9 mouse cellular contexts compared by ENCODE assay signal in the genomic region with DNA sequence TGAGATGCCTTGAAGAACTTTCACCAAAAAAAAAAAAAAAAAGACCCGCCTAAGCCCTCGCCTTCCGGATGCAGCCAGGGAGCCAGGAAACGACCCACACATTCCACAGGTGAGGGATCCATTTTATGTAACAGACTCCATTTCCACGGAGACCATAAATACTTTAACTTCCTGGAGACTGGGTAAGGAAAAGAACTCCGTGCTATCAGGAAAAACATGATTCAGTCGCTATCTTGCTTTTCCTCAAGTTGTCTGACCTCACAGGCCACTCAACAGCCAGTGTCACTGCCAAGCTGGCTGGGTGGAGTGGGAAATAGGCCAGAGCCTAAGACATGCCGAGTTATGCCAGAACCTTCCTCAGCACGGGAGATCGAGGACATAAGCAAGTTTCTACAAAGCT. TPM values are rescaled to one million over a fixed set of nuclear protein-coding genes. Genes with fewer than 3 reads are reported as not detected.
DNase-seq lines count a peak whose midpoint lies in the region; ATAC-seq and TF ChIP-seq lines count a peak whose summit lies in the region.
"Had no signal": no experiment of that assay in that cellular context is flagged by ENCODE, and none has a peak within 500 bp of the region (broad histone marks: within the 10 kb centered on the region; RNA-seq: fewer than 3 reads in every experiment).

No protein-coding gene starts in this region.

- no peak overlapping the region for H3K4me3 ChIP-seq in heart, embryonic 16.5 days (ENCODE audit: low read length)
- no peak overlapping the region for H3K4me3 ChIP-seq in limb, embryonic 14.5 days (replicated peaks; ENCODE audit: low read length)
- H3K4me3 ChIP-seq: liver, embryonic 13.5 days had no signal

- H3K9me3 ChIP-seq in heart, embryonic 16.5 days (replicated peaks; ENCODE audit: control insufficient read depth, low read length): no peaks in the 10 kb centered on the region
- no peaks in the 10 kb centered on the region for H3K9me3 ChIP-seq in limb, embryonic 14.5 days (ENCODE audit: control insufficient read depth, low read length)
- H3K9me3 ChIP-seq: liver, embryonic 13.5 days had no signal

- peak overlapping the region; percentile 87 for H3K27ac ChIP-seq in heart, embryonic 16.5 days (ENCODE audit: low read length)
- peak overlapping the region; percentile 21; the same call in 1 of the 2 replicates for H3K27ac ChIP-seq in limb, embryonic 14.5 days (replicated peaks; ENCODE audit: low read depth, low read length)
- H3K27ac ChIP-seq: liver, embryonic 13.5 days had no signal

- no peak for TF ChIP-seq POLR2A in limb, embryonic 14.5 days (IDR thresholded peaks at IDR 0.05; ENCODE audit: borderline replicate concordance, extremely low read depth, insufficient read depth, insufficient read length)

- H3K9ac ChIP-seq in heart, embryonic 16.5 days (ENCODE audit: low read length): no peak overlapping the region
- H3K9ac ChIP-seq in limb, embryonic 14.5 days (ENCODE audit: low read depth, low read length, severe bottlenecking): no peak overlapping the region
- H3K9ac ChIP-seq: liver, embryonic 13.5 days had no signal

- 15% methylated on average over 10 of the region's 10 CpGs for WGBS in heart, embryonic 16.5 days
- WGBS in limb, embryonic 14.5 days: 34% methylated on average over 10 of the region's 10 CpGs

- peak; percentile 41 for ATAC-seq in heart, embryonic 16.5 days (replicated peaks; ENCODE audit: extremely low read depth, insufficient read depth, low FRiP score)
- ATAC-seq in limb, embryonic 14.5 days (ENCODE audit: low FRiP score, low read depth): 0 out of 2 replicates have a peak, but pooled peaks have one; percentile 23

- no peaks in the 10 kb centered on the region for H3K36me3 ChIP-seq in heart, embryonic 16.5 days (ENCODE audit: control insufficient read depth, insufficient read depth)
- no peaks in the 10 kb centered on the region for H3K36me3 ChIP-seq in limb, embryonic 14.5 days (ENCODE audit: control insufficient read depth, insufficient read depth, low read length)
- H3K36me3 ChIP-seq: liver, embryonic 13.5 days had no signal

- no peaks in the 10 kb centered on the region for H3K27me3 ChIP-seq in heart, embryonic 16.5 days (ENCODE audit: control insufficient read depth, insufficient read depth, low read length)
- no peaks in the 10 kb centered on the region for H3K27me3 ChIP-seq in limb, embryonic 14.5 days (ENCODE audit: control insufficient read depth, insufficient read depth, low read length)
- H3K27me3 ChIP-seq: liver, embryonic 13.5 days had no signal

- peak; percentile 63 for DNase-seq in adipocyte (ENCODE audit: low spot score)
- peak; percentile 63 for DNase-seq in cerebellum, adult 9-10 months
- DNase-seq in limb, embryonic 14.5 days (ENCODE audit: low spot score): peak; percentile 18
- no peak for DNase-seq in retina, embryonic 14.5 days (ENCODE audit: low spot score)
- no peak for DNase-seq in spleen, postnatal 4 days (ENCODE audit: low spot score in 2 of 2)
- DNase-seq in spleen, postnatal 14 days (ENCODE audit: low spot score in 2 of 2): no peak
- no peak for DNase-seq in right cerebral cortex, postnatal 36 days (ENCODE audit: low spot score in 2 of 2)
- DNase-seq: liver, embryonic 13.5 days had no signal

- peaks cover 56% of the 10 kb centered on the region for H3K4me1 ChIP-seq in heart, embryonic 16.5 days (ENCODE audit: control insufficient read depth, insufficient read depth, low read length)
- H3K4me1 ChIP-seq in limb, embryonic 14.5 days (ENCODE audit: control insufficient read depth, insufficient read depth, low read length): peaks cover 9% of the 10 kb centered on the region

- peak overlapping the region; percentile 21; the same call in 1 of the 2 replicates for H3K4me2 ChIP-seq in heart, embryonic 16.5 days (ENCODE audit: low read depth, low read length)
- no peak overlapping the region for H3K4me2 ChIP-seq in limb, embryonic 14.5 days (replicated peaks; ENCODE audit: low read depth, low read length, severe bottlenecking)
- H3K4me2 ChIP-seq: liver, embryonic 13.5 days had no signal

RNA-seq across cellular contexts. Expression of a gene that starts 46.3 kb away (rescaled TPM):
- 17.8 and 30.0 TPM in 2 replicates for polyA plus RNA-seq in heart, embryonic 16.5 days (2015; fragmentation: Nextera tagmentation; extraction: Ambion mirVana)
- 28.7 and 29.5 TPM in 2 replicates for polyA plus RNA-seq in limb, embryonic 14.5 days (2012; rRNA removed)
- polyA plus RNA-seq in limb, embryonic 14.5 days (2014; fragmentation: Nextera tagmentation; extraction: Ambion mirVana): 27.6 and 31.1 TPM in 2 replicates

Comparison
In these comparisons a context has a peak if more than half of its experiments do, and no peak if none do; other contexts are left out.
1. DNase-seq: peak in adipocyte (single experiment), cerebellum, adult 9-10 months (single experiment) and limb, embryonic 14.5 days (single experiment); none in retina, embryonic 14.5 days (single experiment), spleen, postnatal 4 days (0 of 2), spleen, postnatal 14 days (0 of 2) and right cerebral cortex, postnatal 36 days (0 of 2).